11 mouse cellular contexts compared by ENCODE assay signal in genomic region chr1:33096851-33097250, GRCm38 (mm10).
"Had no signal": no experiment of that assay in that cellular context is flagged by ENCODE, and none has a peak within 500 bp of the region (broad histone marks: within the 10 kb centered on the region; RNA-seq: fewer than 3 reads in every experiment).

No protein-coding gene starts in this region.

- DNase-seq: gastrocnemius, postnatal 14 days; gastrocnemius, postnatal 36 days; heart, adult 11 months; heart, adult 2 months; heart, postnatal 14 days; heart, postnatal 4 days; kidney, adult 18-20 months; kidney, postnatal 14 days; kidney, postnatal 4 days; liver, embryonic 13.5 days; liver, postnatal 0 days had no signal
